ENCODE assay signal across 23 mouse cellular contexts in genomic region chr6:72155649-72156048, GRCm38 (mm10). TPM values are rescaled to one million over a fixed set of nuclear protein-coding genes. Genes with fewer than 3 reads are reported as not detected.
DNase-seq lines count a peak whose midpoint lies in the region; ATAC-seq and TF ChIP-seq lines count a peak whose summit lies in the region.
"Had no signal": no experiment of that assay in that cellular context is flagged by ENCODE, and none has a peak within 500 bp of the region (broad histone marks: within the 10 kb centered on the region; RNA-seq: fewer than 3 reads in every experiment).

No protein-coding gene starts in this region.

- no peak for ATAC-seq in liver, embryonic 12.5 days
- peak; percentile 38; the same call in 1 of the 2 replicates for ATAC-seq in megakaryocyte, adult 5-6 weeks (ENCODE audit: poor library complexity, severe bottlenecking)
- ATAC-seq: forebrain, embryonic 14.5 days had no signal

- no peak overlapping the region for H3K9ac ChIP-seq in liver, adult 2 months (ENCODE audit: low read depth, low read length)
- H3K9ac ChIP-seq in liver, embryonic 12.5 days, result no peak overlapping the region
- H3K9ac ChIP-seq: embryonic facial prominence, embryonic 15.5 days; heart, embryonic 15.5 days; hindbrain, embryonic 14.5 days had no signal

- no peak for DNase-seq in liver, adult 2 months (ENCODE audit: extremely low read depth, low read depth, low spot score)
- DNase-seq in spleen, postnatal 36 days (ENCODE audit: low spot score in 2 of 2), result peak; percentile 43 to 45
- no peak for DNase-seq in spleen, adult 12 weeks (ENCODE audit: low spot score)
- DNase-seq in embryo, embryonic 10 days (ENCODE audit: low spot score), result no peak
- DNase-seq in adrenal gland, postnatal 14 days, result no peak
- DNase-seq in hindbrain, embryonic 10.5 days (ENCODE audit: low spot score), result no peak
- DNase-seq: adrenal gland, postnatal 25 days; cerebellum, adult 18-20 months; cerebellum, adult 9-11 months; cerebellum, postnatal 36 days; embryo, embryonic 11 days; gastrocnemius, postnatal 36 days; heart, adult 2 months; heart, postnatal 14 days had no signal

- H3K4me3 ChIP-seq in liver, adult 2 months (ENCODE audit: insufficient read depth, low read depth, low read length), result no peak overlapping the region
- no peak overlapping the region for H3K4me3 ChIP-seq in liver, embryonic 12.5 days
- H3K4me3 ChIP-seq in hindbrain, embryonic 10.5 days, result no peak overlapping the region
- H3K4me3 ChIP-seq: embryonic facial prominence, embryonic 15.5 days; erythroblast, embryonic 14.5 days; forebrain, embryonic 10.5 days; heart, adult 2 months; heart, embryonic 15.5 days had no signal

- H3K79me2 ChIP-seq in liver, adult 2 months (ENCODE audit: control insufficient read depth, insufficient read depth, low read length), result no peaks in the 10 kb centered on the region

- no peak for TF ChIP-seq POLR2A in liver, adult 2 months (IDR thresholded peaks at IDR 0.05; ENCODE audit: extremely low read depth, insufficient read depth, low read length)

- H3K4me1 ChIP-seq in liver, adult 2 months (ENCODE audit: control insufficient read depth, insufficient read depth, low read length), result peaks cover 15% of the 10 kb centered on the region
- H3K4me1 ChIP-seq in liver, embryonic 12.5 days, result 0 out of 2 replicates have a peak, but pooled peaks cover 6% of the 10 kb centered on the region
- 0 out of 2 replicates have a peak, but pooled peaks cover 3% of the 10 kb centered on the region for H3K4me1 ChIP-seq in hindbrain, embryonic 10.5 days (replicated peaks)
- H3K4me1 ChIP-seq: embryonic facial prominence, embryonic 15.5 days; forebrain, embryonic 10.5 days; heart, embryonic 15.5 days had no signal

- no peak overlapping the region for H3K4me2 ChIP-seq in liver, embryonic 12.5 days
- H3K4me2 ChIP-seq: embryonic facial prominence, embryonic 15.5 days; heart, embryonic 11.5 days; heart, embryonic 15.5 days; hindbrain, embryonic 14.5 days had no signal

- no peaks in the 10 kb centered on the region for H3K27me3 ChIP-seq in liver, adult 2 months (ENCODE audit: control insufficient read depth, insufficient read depth, low read length)
- H3K27me3 ChIP-seq in liver, embryonic 12.5 days (replicated peaks), result no peaks in the 10 kb centered on the region
- H3K27me3 ChIP-seq in hindbrain, embryonic 10.5 days (ENCODE audit: insufficient read depth, poor library complexity, severe bottlenecking), result no peaks in the 10 kb centered on the region
- H3K27me3 ChIP-seq: embryonic facial prominence, embryonic 15.5 days; heart, embryonic 15.5 days had no signal

- no peaks in the 10 kb centered on the region for H3K9me3 ChIP-seq in liver, embryonic 12.5 days (replicated peaks)
- no peaks in the 10 kb centered on the region for H3K9me3 ChIP-seq in hindbrain, embryonic 10.5 days
- H3K9me3 ChIP-seq: embryonic facial prominence, embryonic 15.5 days; forebrain, embryonic 10.5 days; heart, embryonic 15.5 days had no signal

- peaks cover 31% of the 10 kb centered on the region for H3K36me3 ChIP-seq in liver, adult 2 months (ENCODE audit: control insufficient read depth, insufficient read depth, low read length)
- H3K36me3 ChIP-seq in liver, embryonic 12.5 days, result peaks cover 61% of the 10 kb centered on the region
- peaks cover 44% of the 10 kb centered on the region for H3K36me3 ChIP-seq in hindbrain, embryonic 10.5 days

- 93% methylated on average over 8 of the region's 8 CpGs for WGBS in liver, adult 2 months
- 81% methylated on average over 8 of the region's 8 CpGs for WGBS in liver, embryonic 12.5 days (ENCODE audit: insufficient replicate concordance)
- 88% methylated on average over 8 of the region's 8 CpGs for WGBS in hindbrain, embryonic 10.5 days

- peak overlapping the region; percentile 4; the same call in 1 of the 2 replicates for H3K27ac ChIP-seq in liver, adult 2 months (replicated peaks; ENCODE audit: insufficient read depth, low read depth, low read length)
- H3K27ac ChIP-seq in liver, embryonic 12.5 days, result no peak overlapping the region
- H3K27ac ChIP-seq in hindbrain, embryonic 10.5 days, result no peak overlapping the region
- H3K27ac ChIP-seq: embryonic facial prominence, embryonic 15.5 days; forebrain, embryonic 10.5 days; heart, adult 2 months; heart, embryonic 15.5 days; hindbrain, embryonic 14.5 days had no signal

- TF ChIP-seq CTCF in liver, adult 2 months (IDR thresholded peaks at IDR 0.05; ENCODE audit: low read depth, low read length), result no peak

RNA-seq across cellular contexts. Expression of gene St3gal5, which starts 58.3 kb away (rescaled TPM):
- total RNA-seq in liver, adult 2 months (2014; rRNA removed), result 115 and 162 TPM in 2 replicates
- 61.4 and 133 TPM in 2 replicates for polyA plus RNA-seq in liver, adult 2 months (2012; rRNA removed)
- polyA plus RNA-seq in liver, embryonic 12.5 days (2016; fragmentation: Nextera tagmentation; extraction: Ambion mirVana), result 166 and 181 TPM in 2 replicates
- 57.9 and 69.2 TPM in 2 replicates for total RNA-seq in megakaryocyte, adult 5-6 weeks (2015)
- total RNA-seq in megakaryocyte, adult 5-6 weeks (2017), result 73.5 and 121 TPM in 2 replicates
- total RNA-seq in adrenal gland, postnatal 14 days (2021), result 137 and 170 TPM in 2 replicates
- 41.6 and 43.0 TPM in 2 replicates for polyA plus RNA-seq in hindbrain, embryonic 10.5 days (2016; fragmentation: Nextera tagmentation; extraction: Ambion mirVana)

Comparison
In these comparisons a context has a peak if more than half of its experiments do, and no peak if none do; other contexts are left out.
1. DNase-seq: peak in spleen, postnatal 36 days (2 of 2); none in liver, adult 2 months (single experiment), spleen, adult 12 weeks (single experiment), embryo, embryonic 10 days (single experiment), adrenal gland, postnatal 14 days (single experiment) and hindbrain, embryonic 10.5 days (single experiment).